Mouse (Mus musculus) CH12.LX (cell line): ENCODE data around the gene Prps1l3. TPM values are rescaled to one million over a fixed set of nuclear protein-coding genes. Genes with fewer than 3 reads are reported as not detected.
"Not testable (repeated sequence)": the region's sequence is repeated elsewhere in the genome, so short reads cannot be mapped to it uniquely, and the experiment has no call there.

Source experiments
- DNase-seq: peaks from one replicate; pipeline ENCODE4 v3.0.0-alpha.2; 2013; ENCODE audit errors: extremely low read depth
- H3K27ac ChIP-seq: 2 replicates; pipeline ENCODE4 v1.5.1; 2012; ENCODE audit warnings: low read depth, mild to moderate bottlenecking, control low read depth, moderate library complexity; ENCODE audit not compliant: insufficient read depth
- H3K27me3 ChIP-seq: replicated peaks from 2 replicates; pipeline ENCODE3; 2012; ENCODE audit warnings: inconsistent platforms
- H3K36me3 ChIP-seq, 2 experiments: replicated peaks in 1 of 2; 2 replicates each; pipeline versions ENCODE3 to v1.6.1; 2012; ENCODE audit warnings: inconsistent platforms in 1 of 2, low read length in 1 of 2, mild to moderate bottlenecking in 1 of 2, mixed read lengths in 1 of 2, moderate library complexity in 1 of 2; ENCODE audit not compliant: control insufficient read depth in 1 of 2, insufficient read depth in 1 of 2
- H3K4me1 ChIP-seq, 2 experiments: 2 replicates each; pipeline ENCODE4 v1.6.1; 2012; ENCODE audit warnings: inconsistent platforms in 1 of 2, moderate library complexity in 1 of 2; ENCODE audit not compliant: insufficient read depth in 2 of 2, control insufficient read depth in 1 of 2
- H3K4me2 ChIP-seq: 2 replicates; pipeline ENCODE4 v1.6.1; 2012; ENCODE audit warnings: low read depth, mild to moderate bottlenecking, control low read depth; ENCODE audit not compliant: poor library complexity, insufficient read depth, severe bottlenecking
- H3K4me3 ChIP-seq, 3 experiments: fragments of 150-350 bp in 1 of 3; sonication (generic) in 1 of 3; replicated peaks in 1 of 3; 2 replicates each; pipeline versions ENCODE3 to v1.5.1; 2011 to 2012; ENCODE audit warnings: low read depth in 2 of 3, low read length in 2 of 3, mild to moderate bottlenecking in 2 of 3, moderate library complexity in 2 of 3, control low read depth in 1 of 3, improper control_type of control experiment in 1 of 3, inconsistent platforms in 1 of 3, mixed read lengths in 1 of 3; ENCODE audit not compliant: poor library complexity in 1 of 3
- H3K79me2 ChIP-seq: replicated peaks from 2 replicates; pipeline ENCODE4 v1.6.1; 2012; ENCODE audit warnings: mild to moderate bottlenecking, moderate library complexity; ENCODE audit not compliant: control insufficient read depth, poor library complexity, insufficient read depth, severe bottlenecking; ENCODE audit errors: extremely low read depth
- H3K9ac ChIP-seq: 2 replicates; pipeline ENCODE4 v1.6.1; 2012; ENCODE audit warnings: low read depth, mild to moderate bottlenecking, control low read depth, moderate library complexity; ENCODE audit not compliant: insufficient read depth
- H3K9me3 ChIP-seq: replicated peaks from 2 replicates; pipeline ENCODE3; 2012; ENCODE audit warnings: low read length, inconsistent platforms, mixed read lengths
- BHLHE40 ChIP-seq: IDR thresholded peaks from 2 replicates; pipeline ENCODE4 v1.6.1; 2011; ENCODE audit warnings: mild to moderate bottlenecking, low read depth, low read length, improper control_type of control experiment
- E2F4 ChIP-seq: IDR thresholded peaks from 2 replicates; pipeline ENCODE4 v1.6.1; 2011; ENCODE audit warnings: low read depth, low read length, improper control_type of control experiment; ENCODE audit not compliant: insufficient replicate concordance
- ELF1 ChIP-seq: IDR thresholded peaks from 2 replicates; pipeline ENCODE4 v1.6.1; 2014; ENCODE audit warnings: low read depth, mild to moderate bottlenecking, inconsistent platforms, low read length, improper control_type of control experiment
- ETS1 ChIP-seq: conservative IDR thresholded peaks from 2 replicates; pipeline ENCODE4 v1.6.1; 2012; ENCODE audit warnings: low read depth, mild to moderate bottlenecking, inconsistent platforms, low read length, improper control_type of control experiment, moderate library complexity
- GABPA ChIP-seq: IDR thresholded peaks from 2 replicates; pipeline ENCODE4 v1.6.1; 2012; ENCODE audit warnings: low read depth, low read length, improper control_type of control experiment, inconsistent platforms; ENCODE audit not compliant: insufficient replicate concordance
- KAT2A ChIP-seq: IDR thresholded peaks from 2 replicates; pipeline ENCODE4 v1.6.1; 2012; ENCODE audit warnings: low read length, improper control_type of control experiment, inconsistent platforms; ENCODE audit not compliant: insufficient replicate concordance
- MAFK ChIP-seq: IDR thresholded peaks from 2 replicates; pipeline ENCODE4 v1.6.1; 2011; ENCODE audit warnings: low read length, improper control_type of control experiment; ENCODE audit not compliant: insufficient replicate concordance
- NELFE ChIP-seq: IDR thresholded peaks from 2 replicates; pipeline ENCODE4 v1.6.1; 2011; ENCODE audit warnings: low read depth, low read length, improper control_type of control experiment
- RAD21 ChIP-seq: IDR thresholded peaks from 2 replicates; pipeline ENCODE4 v1.6.1; 2011; ENCODE audit warnings: low read depth, mild to moderate bottlenecking, low read length, improper control_type of control experiment, moderate library complexity
- RCOR1 ChIP-seq: conservative IDR thresholded peaks from 2 replicates; pipeline ENCODE4 v1.6.1; 2012; ENCODE audit warnings: low read depth, mild to moderate bottlenecking, inconsistent platforms, low read length, improper control_type of control experiment
- ZMIZ1 ChIP-seq: IDR thresholded peaks from 2 replicates; pipeline ENCODE4 v1.6.1; 2012; ENCODE audit warnings: low read depth, mild to moderate bottlenecking, inconsistent platforms, low read length, improper control_type of control experiment
- ZNF384 ChIP-seq: IDR thresholded peaks from 2 replicates; pipeline ENCODE4 v1.6.1; 2012; ENCODE audit warnings: low read depth, low read length, improper control_type of control experiment, inconsistent platforms
- dilution Hi-C: fragments of 300-500 bp; cut with MboI; formaldehyde crosslinking; loops from 2 replicates; pipeline ENCODE4 v1.14.3; 2020; ENCODE audit warnings: low sequenced_read_pairs; ENCODE audit not compliant: extremely low pct_unique_long_range_greater_than_20kb, extremely low pct_ligation_motif_present
- in situ Hi-C: fragments of 300-500 bp; cut with MboI; formaldehyde crosslinking; loops from 3 replicates; pipeline ENCODE4 v1.14.3; 2019; ENCODE audit warnings: low sequenced_read_pairs, low pct_ligation_motif_present, low pct_unique_long_range_greater_than_20kb, mixed read lengths
- polyA plus RNA-seq: library from polyadenylated mRNA; unstranded; fragments of >175 nt; gene quantifications from 2 replicates; pipeline ENCODE4 v1.2.1, GENCODE M21; 2012; ENCODE audit warnings: low read depth; ENCODE audit not compliant: insufficient read length
- total RNA-seq, 2 experiments: library from RNA; depleted of rRNA; stranded (reverse); fragments of 300-350 nt in 1 of 2; fragments of >200 nt in 1 of 2; gene quantifications; 2 replicates each; pipeline ENCODE4 v1.2.3; 2012 to 2014

Prps1l3 gene
- total and polyA plus RNA-seq, 3 experiments, result 91.2 to 163 (median 92.3) TPM

- H3K4me1 ChIP-seq, result no peaks in the 10 kb centered on the region
- H3K27ac ChIP-seq, result no peak overlapping the region
- dilution Hi-C loops, result no loop called here
- in situ Hi-C loops, result no loop called here
- H3K9me3 ChIP-seq, result no peaks in the 10 kb centered on the region
- TF ChIP-seq ETS1, result peak; percentile 81
- TF ChIP-seq ZMIZ1, result no peak
- TF ChIP-seq GABPA, result no peak
- no peak for TF ChIP-seq KAT2A
- DNase-seq, result no peak
- no peak overlapping the region for H3K9ac ChIP-seq
- H3K79me2 ChIP-seq, result no peaks in the 10 kb centered on the region
- no peaks in the 10 kb centered on the region for H3K36me3 ChIP-seq
- H3K4me3 ChIP-seq, result no peak overlapping the region
- no peak overlapping the region for H3K4me2 ChIP-seq
- no peaks in the 10 kb centered on the region for H3K27me3 ChIP-seq
Observed at GRCm38 (mm10) chr12:57204276-57204851, 25.8 kb upstream of the Prps1l3 start.

DNA sequence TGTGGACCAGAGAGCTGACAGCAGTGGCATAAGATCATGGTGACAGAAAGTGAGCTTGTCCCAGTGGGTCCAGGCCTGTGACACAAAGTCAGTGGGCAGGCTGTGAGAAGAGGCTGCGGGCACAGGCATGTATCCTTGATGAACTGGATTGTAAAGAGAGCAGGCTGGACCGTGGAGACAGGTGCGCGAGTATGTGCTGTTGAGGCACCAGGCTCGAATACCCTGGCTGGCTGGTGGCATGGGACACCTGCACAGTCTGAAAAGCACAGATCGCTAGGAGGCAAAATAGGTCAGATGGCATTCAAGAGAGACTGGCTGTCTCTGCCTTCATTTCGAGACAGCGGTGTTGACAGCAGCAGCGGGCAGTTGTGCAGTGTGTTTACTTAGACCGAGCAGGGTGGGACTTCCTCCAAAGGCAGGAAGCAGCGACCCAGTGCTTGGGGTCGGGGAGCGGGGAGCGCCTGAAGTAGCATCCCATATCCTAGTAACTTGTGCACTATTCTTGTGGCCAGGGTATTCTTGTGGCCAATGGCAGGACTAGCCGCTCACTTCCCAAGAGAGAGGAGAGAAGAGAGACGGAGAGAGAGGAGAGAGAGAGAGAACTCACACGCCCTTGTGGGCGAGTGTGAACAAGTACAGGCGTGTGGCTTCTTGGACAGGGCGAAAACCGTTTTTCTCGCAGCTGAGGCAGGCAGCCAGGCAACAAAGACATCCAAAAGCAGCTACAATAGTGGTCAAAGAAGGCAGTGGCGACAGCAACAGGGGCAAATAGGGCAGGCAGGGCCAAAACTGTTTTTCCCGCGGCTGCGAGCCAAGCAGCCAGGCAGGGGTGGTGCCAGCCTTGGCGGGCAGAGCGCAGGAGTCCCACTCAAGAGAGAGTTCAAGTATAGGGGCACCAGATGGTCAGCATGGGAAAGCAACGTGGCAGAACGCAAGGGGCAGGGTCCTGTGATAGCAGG lies 18.6 kb upstream of the Prps1l3 start:
- dilution Hi-C loops, result no loop called here
- in situ Hi-C loops, result no loop called here
- Histone ChIP-seq H3K9me3 (no peaks in the 10 kb centered on the region), H3K4me3 (peak overlapping the region in 1 of 3 experiments; percentile 51), H3K27ac (no peak overlapping the region), H3K27me3 (no peaks in the 10 kb centered on the region), H3K79me2 (no peaks in the 10 kb centered on the region)
- DNase-seq, result no peak
- no peak for TF ChIP-seq E2F4
- no peak for TF ChIP-seq RCOR1
- no peak for TF ChIP-seq ZNF384
- no peak for TF ChIP-seq BHLHE40
- no peak for TF ChIP-seq RAD21
- TF ChIP-seq NELFE, result no peak
- no peak for TF ChIP-seq ELF1
- no peak for TF ChIP-seq MAFK
- no peak for TF ChIP-seq ETS1
- TF ChIP-seq, all 38 proteins: peak for 0
- peak overlapping the region; percentile 13; the same call in 1 of the 2 replicates for H3K9ac ChIP-seq
- no peaks in the 10 kb centered on the region for H3K36me3 ChIP-seq
- H3K4me1 ChIP-seq, result peaks cover 0 to 5% of the 10 kb centered on the region in 2 experiments; a peak in 1 of 4 replicates
- H3K4me2 ChIP-seq, result peak overlapping the region; percentile 47

DNA sequence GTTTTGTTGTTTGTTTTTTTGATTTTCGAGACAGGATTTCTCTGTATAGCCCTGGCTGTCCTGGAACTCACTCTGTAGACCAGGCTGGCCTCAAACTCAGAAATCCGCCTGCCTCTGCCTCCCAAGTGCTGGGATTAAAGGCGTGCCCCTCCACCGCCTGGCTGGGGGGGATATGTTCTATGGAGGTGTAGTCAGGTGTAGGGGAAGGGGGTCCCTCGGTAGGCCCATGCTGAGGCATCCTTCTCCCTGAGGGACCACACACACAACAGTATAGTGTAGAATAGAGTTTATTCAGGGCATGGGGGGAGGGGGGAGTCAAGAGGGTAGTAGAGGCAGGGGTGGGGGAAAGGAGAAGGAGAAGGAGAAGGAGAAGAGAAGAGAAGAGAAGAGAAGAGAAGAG lies 17.7 kb upstream of the Prps1l3 start:
- dilution Hi-C loops, H3K9ac ChIP-seq, H3K4me2 ChIP-seq, H3K79me2 ChIP-seq, H3K9me3 ChIP-seq, H3K27ac ChIP-seq, DNase-seq, in situ Hi-C loops, H3K27me3 ChIP-seq, H3K4me1 ChIP-seq, H3K36me3 ChIP-seq, H3K4me3 ChIP-seq: not testable (repeated sequence)
